Mouse (Mus musculus): ENCODE measurements at regions not wholly inside any gene's neighbourhood (a gene's known extent, or its start where the extent isn't known, plus 50 kb on each side); places are given as distances from the start of the nearest gene placed in this dataset.
A peak's percentile ranks its signal among the peaks of the same experiment; 100 is the strongest.

DNA sequence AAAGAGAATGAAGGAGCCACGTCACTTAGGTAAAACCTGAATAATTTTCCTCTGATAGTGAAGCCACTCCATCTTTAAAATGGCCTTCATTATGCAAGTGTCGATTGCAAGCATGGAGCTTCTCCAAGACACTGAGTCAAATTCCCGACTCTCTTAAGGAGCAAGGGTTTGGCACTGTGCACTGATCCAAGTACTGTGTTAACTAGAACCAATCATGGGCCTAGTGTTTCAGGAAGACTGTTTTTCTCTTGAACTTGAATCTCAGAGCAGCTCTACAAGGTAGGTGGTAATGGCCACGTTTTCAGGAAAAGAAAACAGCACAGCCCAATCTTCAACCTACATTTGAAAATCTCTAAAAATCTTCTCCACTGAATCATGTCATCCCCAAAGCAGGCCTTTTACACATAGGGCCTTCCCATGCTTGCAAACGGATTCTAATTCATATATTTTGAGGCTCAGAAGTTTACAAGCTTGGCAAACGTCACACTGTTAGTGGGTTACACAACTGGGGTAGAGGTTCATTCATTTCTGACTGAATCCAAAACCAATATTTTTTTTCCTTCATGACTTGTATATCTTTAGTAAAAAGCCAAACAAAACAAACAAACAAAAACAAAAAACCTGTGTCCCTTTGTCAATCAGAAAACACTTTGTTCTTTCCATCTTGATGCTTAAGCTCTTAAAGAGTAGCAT is 342.2 kb upstream of the Zfp462 start:
- H3K4me1 ChIP-seq (ENCODE audit: control insufficient read depth, insufficient read depth, low read length): no peaks in the 10 kb centered on the region
- H3K27me3 ChIP-seq (replicated peaks; ENCODE audit: control insufficient read depth, insufficient read depth, low read length): no peaks in the 10 kb centered on the region
- H3K4me3 ChIP-seq (ENCODE audit: insufficient read depth, low read depth, low read length): no peak overlapping the region
- H3K36me3 ChIP-seq (ENCODE audit: control insufficient read depth, insufficient read depth, low read length): no peaks in the 10 kb centered on the region
- TF ChIP-seq CTCF (conservative IDR thresholded peaks at IDR 0.05; ENCODE audit: insufficient read depth, insufficient read length, low read depth, low read length) (no peak), POLR2A (IDR thresholded peaks at IDR 0.05; ENCODE audit: low read depth, low read length) (no peak)
- WGBS: 88% methylated on average over 6 of the region's 6 CpGs
- no peak overlapping the region for H3K27ac ChIP-seq (ENCODE audit: insufficient read depth, low read depth, low read length)
- no peak for DNase-seq

DNA sequence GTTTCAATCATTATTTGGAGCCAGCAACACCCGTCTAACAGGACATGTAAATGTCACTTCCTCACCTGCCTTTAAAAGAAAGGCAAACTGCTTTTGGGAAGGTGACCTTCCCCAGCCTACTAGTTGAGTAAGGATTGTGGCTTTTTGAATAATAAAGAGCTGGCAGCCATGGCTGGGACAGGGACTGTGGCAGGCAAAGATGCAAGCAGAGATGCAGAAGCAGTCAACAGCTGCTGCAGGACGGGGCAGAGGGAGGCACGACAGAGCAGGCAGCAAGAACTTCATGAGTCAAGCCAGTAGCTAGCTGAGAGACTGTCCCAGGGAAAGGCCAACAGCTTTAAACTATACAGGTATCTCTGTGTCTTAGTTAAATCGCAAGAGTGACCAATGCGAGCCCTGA is 334.7 kb upstream of the Zfp462 start:
- peaks cover 6% of the 10 kb centered on the region; the same call in 1 of the 2 replicates for H3K4me1 ChIP-seq (ENCODE audit: control insufficient read depth, insufficient read depth, low read length)
- DNase-seq: no peak
- H3K36me3 ChIP-seq (ENCODE audit: control insufficient read depth, insufficient read depth, low read length): no peaks in the 10 kb centered on the region
- no peak overlapping the region for H3K27ac ChIP-seq (ENCODE audit: insufficient read depth, low read depth, low read length)
- H3K4me3 ChIP-seq (ENCODE audit: insufficient read depth, low read depth, low read length): no peak overlapping the region
- 79% methylated on average over 5 of the region's 5 CpGs for WGBS
- no peak for TF ChIP-seq POLR2A (IDR thresholded peaks at IDR 0.05; ENCODE audit: low read depth, low read length)
- no peak for TF ChIP-seq CTCF (conservative IDR thresholded peaks at IDR 0.05; ENCODE audit: insufficient read depth, insufficient read length, low read depth, low read length)
- H3K27me3 ChIP-seq (replicated peaks; ENCODE audit: control insufficient read depth, insufficient read depth, low read length): no peaks in the 10 kb centered on the region

DNA sequence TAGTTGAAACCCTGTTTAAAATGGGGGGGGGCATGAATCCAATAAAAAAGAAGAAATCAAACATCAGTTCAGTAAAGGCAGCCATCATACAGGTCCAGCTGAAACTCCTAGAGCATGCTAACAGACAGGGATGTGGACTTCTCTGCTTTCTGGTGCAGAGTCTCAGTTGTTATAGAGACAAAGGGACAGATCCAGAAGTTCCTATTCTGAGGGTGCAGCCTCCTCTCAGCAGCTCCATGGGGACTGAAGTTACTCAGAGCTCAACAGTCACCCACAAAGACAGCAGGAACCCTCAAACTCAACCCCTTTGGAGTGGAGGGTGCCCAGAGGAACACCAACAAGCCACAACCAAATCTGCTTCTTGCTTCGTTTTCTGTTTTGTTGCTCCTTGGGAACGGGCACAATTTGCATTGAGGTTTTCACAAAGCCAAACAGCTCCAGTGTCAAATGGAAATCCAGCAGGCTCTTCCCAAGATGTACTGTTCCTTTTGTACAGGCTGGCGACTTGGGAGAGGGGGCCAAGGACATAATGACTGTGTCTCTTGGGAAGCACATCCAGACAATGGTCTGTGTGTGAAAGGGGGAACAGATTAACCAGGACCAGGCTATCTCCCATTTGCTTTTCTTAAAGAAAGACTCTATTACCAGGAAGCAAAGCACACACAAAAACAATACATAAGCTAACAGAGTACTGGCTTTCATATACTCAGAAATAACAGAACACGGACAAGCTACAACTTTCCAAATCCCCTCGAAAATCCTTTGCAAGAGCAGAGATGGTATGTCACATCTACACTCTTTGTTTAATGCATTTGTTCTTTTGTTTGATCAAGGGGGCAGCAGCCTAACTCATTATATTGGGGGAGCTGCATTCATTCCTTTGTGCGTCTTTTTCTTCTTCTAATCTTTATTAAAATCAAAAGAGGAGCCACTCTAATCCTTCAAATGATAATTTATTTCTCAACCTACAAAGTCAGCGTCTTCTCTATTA is 332.6 kb upstream of the Zfp462 start:
- 82% methylated on average over 7 of the region's 7 CpGs for WGBS
- Histone ChIP-seq H3K27ac (ENCODE audit: insufficient read depth, low read depth, low read length) (no peak overlapping the region), H3K4me3 (ENCODE audit: insufficient read depth, low read depth, low read length) (no peak overlapping the region), H3K27me3 (replicated peaks; ENCODE audit: control insufficient read depth, insufficient read depth, low read length) (no peaks in the 10 kb centered on the region), H3K4me1 (ENCODE audit: control insufficient read depth, insufficient read depth, low read length) (peaks cover 10% of the 10 kb centered on the region; the same call in 1 of the 2 replicates), H3K36me3 (ENCODE audit: control insufficient read depth, insufficient read depth, low read length) (no peaks in the 10 kb centered on the region)
- no peak for TF ChIP-seq CTCF (conservative IDR thresholded peaks at IDR 0.05; ENCODE audit: insufficient read depth, insufficient read length, low read depth, low read length)
- TF ChIP-seq POLR2A (IDR thresholded peaks at IDR 0.05; ENCODE audit: low read depth, low read length): no peak
- DNase-seq: no peak

- DNase-seq: peak; percentile 59
- TF ChIP-seq POLR2A (IDR thresholded peaks at IDR 0.05; ENCODE audit: low read depth, low read length) (no peak), CTCF (conservative IDR thresholded peaks at IDR 0.05; ENCODE audit: insufficient read depth, insufficient read length, low read depth, low read length) (no peak)
- Histone ChIP-seq H3K4me1 (ENCODE audit: control insufficient read depth, insufficient read depth, low read length) (peaks cover 10% of the 10 kb centered on the region; the same call in 1 of the 2 replicates), H3K27ac (ENCODE audit: insufficient read depth, low read depth, low read length) (no peak overlapping the region), H3K36me3 (ENCODE audit: control insufficient read depth, insufficient read depth, low read length) (no peaks in the 10 kb centered on the region), H3K4me3 (ENCODE audit: insufficient read depth, low read depth, low read length) (no peak overlapping the region), H3K27me3 (replicated peaks; ENCODE audit: control insufficient read depth, insufficient read depth, low read length) (no peaks in the 10 kb centered on the region)
- 42% methylated on average over 3 of the region's 3 CpGs for WGBS
These were observed 331.8 kb upstream of the Zfp462 start for GRCm38 (mm10) chr4:54613076-54613475.

DNA sequence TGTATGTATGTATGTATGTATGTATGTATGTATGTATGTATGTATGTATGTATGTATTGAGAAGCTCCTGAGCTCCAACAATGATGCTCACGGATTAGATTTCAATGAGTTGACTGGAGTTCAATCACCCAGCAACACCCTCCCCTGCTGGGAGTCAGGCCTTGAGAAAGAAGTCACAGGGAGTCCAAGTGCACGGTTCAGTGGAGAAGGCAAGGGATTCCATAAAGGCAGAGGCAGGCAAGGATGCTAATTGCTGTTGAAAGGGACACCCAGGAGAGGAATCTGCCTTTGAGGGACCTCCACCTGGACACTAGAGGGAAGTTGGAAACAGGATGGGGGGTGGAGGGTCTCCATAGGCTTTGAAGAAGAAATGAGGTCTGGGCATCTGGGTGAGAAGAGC is 331.2 kb upstream of the Zfp462 start:
- WGBS: 32% methylated on average over 2 of the region's 2 CpGs

DNA sequence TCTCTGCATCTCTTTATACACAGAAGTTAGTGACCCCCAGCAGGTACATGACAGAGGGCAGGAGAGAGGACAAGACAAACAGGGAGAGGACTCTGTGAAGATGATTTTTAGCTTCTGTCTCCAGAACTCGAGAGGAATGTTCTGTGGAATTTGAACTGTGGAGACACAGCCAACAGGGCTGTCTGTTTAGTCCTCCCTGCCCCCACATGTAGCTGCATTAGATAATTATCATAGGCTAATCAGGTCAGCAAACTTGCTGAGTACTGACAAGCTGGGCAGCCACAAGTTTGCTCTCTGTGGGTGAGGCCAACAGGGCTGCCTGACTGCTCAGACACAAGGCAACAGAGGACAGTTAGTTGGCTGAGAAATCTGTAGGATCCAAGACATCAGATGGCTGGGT is 329.0 kb upstream of the Zfp462 start:
- TF ChIP-seq CTCF (conservative IDR thresholded peaks at IDR 0.05; ENCODE audit: insufficient read depth, insufficient read length, low read depth, low read length) (no peak), POLR2A (IDR thresholded peaks at IDR 0.05; ENCODE audit: low read depth, low read length) (no peak)
- Histone ChIP-seq H3K27ac (ENCODE audit: insufficient read depth, low read depth, low read length) (peak overlapping the region; percentile 87; the same call in 1 of the 2 replicates), H3K4me1 (ENCODE audit: control insufficient read depth, insufficient read depth, low read length) (peaks cover 10% of the 10 kb centered on the region; the same call in 1 of the 2 replicates), H3K4me3 (ENCODE audit: insufficient read depth, low read depth, low read length) (no peak overlapping the region), H3K36me3 (ENCODE audit: control insufficient read depth, insufficient read depth, low read length) (no peaks in the 10 kb centered on the region), H3K27me3 (replicated peaks; ENCODE audit: control insufficient read depth, insufficient read depth, low read length) (no peaks in the 10 kb centered on the region)
- peak; percentile 93 for DNase-seq
- 23% methylated on average over 1 of the region's 1 CpGs for WGBS

More for the DNA sequence above, 331.2 kb upstream of the Zfp462 start:
- TF ChIP-seq POLR2A (IDR thresholded peaks at IDR 0.05; ENCODE audit: low read depth, low read length) (no peak), CTCF (conservative IDR thresholded peaks at IDR 0.05; ENCODE audit: insufficient read depth, insufficient read length, low read depth, low read length) (no peak)
- H3K36me3 ChIP-seq (ENCODE audit: control insufficient read depth, insufficient read depth, low read length): no peaks in the 10 kb centered on the region
- DNase-seq: peak; percentile 83
- H3K4me1 ChIP-seq (ENCODE audit: control insufficient read depth, insufficient read depth, low read length): peaks cover 10% of the 10 kb centered on the region; the same call in 1 of the 2 replicates
- no peaks in the 10 kb centered on the region for H3K27me3 ChIP-seq (replicated peaks; ENCODE audit: control insufficient read depth, insufficient read depth, low read length)
- no peak overlapping the region for H3K4me3 ChIP-seq (ENCODE audit: insufficient read depth, low read depth, low read length)
- H3K27ac ChIP-seq (ENCODE audit: insufficient read depth, low read depth, low read length): no peak overlapping the region

Measured in kidney, adult 2 months (tissue).